Mouse (Mus musculus) right cerebral cortex, postnatal 4 days (tissue): ENCODE measurements at regions not wholly inside any gene's neighbourhood (a gene's known extent, or its start where the extent isn't known, plus 50 kb on each side); places are given as distances from the start of the nearest gene placed in this dataset.

Source experiments
- DNase-seq: peaks from one replicate; pipeline ENCODE4 v3.0.0-alpha.2; 2022

DNA sequence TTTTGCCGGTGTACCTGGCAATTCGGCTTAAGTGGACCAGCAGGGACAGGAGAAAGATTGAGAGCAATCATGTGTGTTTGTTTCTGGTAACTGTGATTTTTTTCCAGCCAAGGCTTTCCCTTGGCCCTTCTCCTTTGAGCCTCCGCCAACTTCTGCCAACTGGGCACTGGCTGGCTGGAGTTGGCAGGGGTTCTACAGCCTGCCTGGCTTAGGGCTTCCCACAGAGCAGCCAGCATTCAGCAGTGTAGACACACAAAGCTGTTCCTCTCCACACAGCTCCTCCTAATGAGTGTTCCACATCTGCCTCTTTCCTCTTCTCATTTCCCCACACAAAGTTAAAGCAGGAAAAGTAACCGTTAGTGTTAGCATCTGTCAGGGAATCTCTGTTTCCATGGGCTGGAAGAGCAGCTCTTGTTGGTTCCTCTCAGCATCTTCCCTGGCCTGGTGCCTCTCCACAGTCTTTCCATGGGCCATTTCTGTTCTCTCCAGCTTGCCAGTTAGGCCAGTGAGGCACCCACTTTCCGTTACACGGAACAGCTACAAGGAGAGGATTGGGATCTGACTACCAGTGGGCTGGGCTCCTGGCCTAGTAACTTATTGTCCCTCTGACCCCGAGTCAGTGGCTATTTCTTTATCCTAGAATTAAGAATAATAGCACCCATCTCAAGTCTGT, 68.0 kb upstream of the Rbm24 start:
- peak; percentile 62 for DNase-seq

DNA sequence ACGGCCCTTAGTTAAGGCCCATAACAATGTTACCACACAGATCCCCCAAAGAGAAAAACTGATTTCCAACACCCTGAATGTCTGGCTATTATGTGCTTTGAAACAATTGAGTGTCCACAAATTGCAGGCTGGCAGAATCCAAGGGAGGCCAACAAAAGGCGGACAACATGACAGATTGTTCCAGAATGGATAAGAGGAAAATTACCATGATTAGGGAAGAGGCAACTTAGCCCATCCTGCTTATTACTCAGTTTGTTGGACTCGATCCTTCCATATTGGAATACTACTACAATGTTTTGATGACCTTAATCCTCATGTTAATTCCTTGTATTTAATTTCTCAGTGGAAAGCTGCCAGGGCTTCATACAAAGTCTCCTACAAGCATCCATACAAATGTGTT, 62.9 kb upstream of the Rbm24 start:
- DNase-seq = no peak

DNA sequence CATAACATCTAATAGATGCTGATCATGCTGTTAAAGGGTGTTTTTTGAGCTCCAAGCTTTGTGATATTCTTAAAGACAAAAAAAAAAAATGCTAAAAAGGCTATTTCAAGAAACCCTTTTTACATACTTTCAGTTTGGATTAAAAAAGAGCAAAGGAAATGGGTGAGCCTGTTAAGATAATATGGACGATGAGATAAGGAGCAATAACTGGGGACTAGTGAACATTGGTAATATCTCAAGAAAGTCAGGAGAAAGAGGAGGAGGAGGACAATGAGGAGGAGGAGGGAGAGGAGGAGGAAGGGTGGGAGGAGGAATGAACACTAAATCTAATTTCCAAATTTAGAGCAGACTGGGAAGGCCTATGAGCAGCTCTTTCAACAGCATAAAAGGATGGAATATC, 62.3 kb upstream of the Rbm24 start:
- no peak for DNase-seq

DNA sequence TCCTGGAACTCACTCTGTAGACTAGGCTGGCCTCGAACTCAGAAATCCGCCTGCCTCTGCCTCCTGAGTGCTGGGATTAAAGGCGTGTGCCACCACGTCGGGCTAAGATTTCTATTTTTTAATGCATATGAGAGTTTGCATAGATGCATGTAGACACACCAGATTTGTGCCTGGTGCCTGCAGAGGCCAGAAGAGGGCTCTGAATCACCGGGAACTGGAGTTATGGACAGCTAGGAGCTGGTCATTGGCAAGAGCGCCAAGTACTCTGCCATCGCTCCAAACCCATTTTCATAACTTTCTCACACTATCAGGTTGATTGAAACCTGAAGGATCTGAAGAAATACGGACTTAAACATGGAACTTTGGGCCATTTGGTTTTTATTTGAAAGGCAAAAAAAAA, 61.2 kb upstream of the Rbm24 start:
- no peak for DNase-seq

DNA sequence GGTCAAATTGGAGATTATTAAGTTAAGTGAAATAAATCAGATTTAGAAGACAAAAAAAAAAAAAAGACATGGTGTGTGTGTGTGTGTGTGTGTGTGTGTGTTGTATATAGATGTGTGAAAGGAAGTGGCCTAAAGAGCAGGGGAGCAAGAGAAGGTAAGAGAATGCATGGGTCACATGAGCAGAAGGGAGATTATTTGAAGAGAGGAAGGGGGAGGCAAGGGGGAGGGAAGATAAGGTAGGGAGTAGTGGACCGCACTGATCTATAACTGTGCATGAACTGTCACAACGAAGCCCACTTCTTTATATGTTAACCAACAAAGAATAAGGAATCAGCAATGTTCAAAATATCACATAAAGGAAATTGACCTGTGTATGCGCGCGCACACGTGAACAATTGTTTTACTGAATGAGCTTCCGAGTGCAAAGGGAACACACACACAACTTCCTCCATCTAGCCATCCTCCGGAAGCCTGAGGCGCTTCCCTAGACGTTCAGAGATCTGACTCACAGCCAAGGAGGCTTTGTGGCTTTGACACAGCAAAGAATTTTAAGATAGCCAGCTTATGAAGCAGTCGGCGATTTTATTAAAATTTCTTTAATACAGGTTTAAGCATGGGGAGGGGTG, 57.6 kb upstream of the Rbm24 start:
- DNase-seq = no peak

DNA sequence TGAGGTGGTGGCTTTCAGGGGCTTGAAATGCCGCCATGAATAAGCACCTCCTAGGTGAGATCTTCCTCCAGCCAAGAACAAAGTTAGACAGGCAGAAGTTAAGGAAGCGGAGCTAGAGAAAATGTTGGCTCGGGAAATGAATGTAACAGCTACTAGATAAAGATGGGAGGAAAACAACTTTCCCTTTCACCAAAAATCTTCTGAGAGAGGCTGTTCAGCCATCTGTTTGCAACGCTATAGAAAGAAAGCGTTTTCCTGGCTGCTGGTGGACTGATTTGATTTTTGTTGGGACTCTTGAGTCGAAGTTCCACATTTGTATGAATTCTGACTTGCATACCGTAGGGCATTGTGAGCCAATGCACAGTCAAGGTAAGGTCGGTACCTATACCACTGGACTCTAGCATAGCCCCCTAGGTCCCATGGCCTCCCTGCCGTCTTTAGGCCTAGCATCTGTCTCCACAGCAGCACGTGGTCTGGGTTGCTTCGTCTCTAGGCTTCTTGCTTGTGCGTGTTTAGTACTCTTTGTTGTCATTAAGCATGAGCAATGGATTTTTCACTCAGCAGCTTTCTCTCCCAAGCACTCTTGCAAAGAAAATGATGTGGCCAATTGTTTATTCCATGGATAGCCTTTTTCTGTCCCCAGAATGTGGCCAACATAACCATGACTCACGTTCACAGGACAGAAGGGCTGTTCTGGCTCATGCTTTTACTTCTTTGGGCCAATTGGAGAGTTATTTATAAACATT, 54.6 kb upstream of the Rbm24 start:
- DNase-seq = peak; percentile 23

DNA sequence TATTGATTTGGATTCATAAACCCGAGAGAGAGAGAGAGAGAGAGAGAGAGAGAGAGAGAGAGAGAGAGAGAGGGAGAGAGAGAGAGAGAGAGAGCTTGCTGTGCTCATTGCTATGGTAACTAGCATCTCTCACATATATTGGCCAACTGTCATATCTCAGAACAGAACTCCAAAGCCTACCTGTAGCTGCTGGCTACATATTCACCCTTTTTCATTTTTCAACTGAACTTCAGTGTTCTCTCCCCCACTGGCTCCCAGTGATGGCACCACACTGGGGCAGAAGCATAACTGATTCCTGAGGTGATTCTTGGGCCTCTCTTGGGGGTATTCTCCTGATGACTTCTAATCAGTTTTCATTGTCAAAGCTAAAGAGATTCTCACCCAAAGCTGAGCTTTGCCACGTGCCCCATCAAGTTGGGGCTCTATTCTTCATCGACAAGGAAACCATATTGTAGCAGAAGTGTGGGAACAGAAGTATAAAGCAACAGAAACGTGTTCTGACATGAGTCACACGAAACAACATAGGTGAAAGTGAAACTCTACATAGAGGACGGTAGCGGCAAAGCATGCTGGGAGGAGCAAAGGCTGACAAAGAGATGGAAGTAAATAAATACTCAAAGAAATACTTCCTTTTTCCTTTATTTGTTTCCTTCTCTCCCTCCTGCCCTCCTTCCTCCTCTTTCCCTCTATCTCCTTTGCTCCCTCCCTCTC, 53.9 kb upstream of the Rbm24 start:
- no peak for DNase-seq

DNA sequence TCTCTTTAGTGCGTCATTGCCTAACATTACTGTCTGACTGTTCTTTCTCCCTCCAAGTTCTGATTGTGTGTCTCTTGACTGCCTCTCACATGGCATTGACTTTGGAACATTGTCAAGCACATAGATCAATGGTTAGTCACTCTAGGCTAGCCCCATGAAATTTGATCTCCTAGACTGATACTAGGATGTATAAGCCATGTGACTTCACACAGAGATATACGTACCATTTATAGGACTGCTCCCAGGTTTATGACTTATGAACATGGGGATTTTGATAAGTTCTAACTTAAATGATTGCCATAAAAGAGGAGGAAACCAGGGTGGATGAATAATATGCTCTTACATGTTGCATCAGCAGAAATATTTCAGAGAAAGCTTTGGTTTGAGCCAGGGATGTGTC, 52.9 kb upstream of the Rbm24 start:
- DNase-seq = no peak
